Mouse (Mus musculus) lung, postnatal 36 days (tissue): ENCODE data around the gene Cdh16.

Experiments used
- DNase-seq: peaks from one replicate; pipeline ENCODE4 v3.0.0; 2022; ENCODE audit warnings: mixed read lengths

Gene Cdh16

DNA sequence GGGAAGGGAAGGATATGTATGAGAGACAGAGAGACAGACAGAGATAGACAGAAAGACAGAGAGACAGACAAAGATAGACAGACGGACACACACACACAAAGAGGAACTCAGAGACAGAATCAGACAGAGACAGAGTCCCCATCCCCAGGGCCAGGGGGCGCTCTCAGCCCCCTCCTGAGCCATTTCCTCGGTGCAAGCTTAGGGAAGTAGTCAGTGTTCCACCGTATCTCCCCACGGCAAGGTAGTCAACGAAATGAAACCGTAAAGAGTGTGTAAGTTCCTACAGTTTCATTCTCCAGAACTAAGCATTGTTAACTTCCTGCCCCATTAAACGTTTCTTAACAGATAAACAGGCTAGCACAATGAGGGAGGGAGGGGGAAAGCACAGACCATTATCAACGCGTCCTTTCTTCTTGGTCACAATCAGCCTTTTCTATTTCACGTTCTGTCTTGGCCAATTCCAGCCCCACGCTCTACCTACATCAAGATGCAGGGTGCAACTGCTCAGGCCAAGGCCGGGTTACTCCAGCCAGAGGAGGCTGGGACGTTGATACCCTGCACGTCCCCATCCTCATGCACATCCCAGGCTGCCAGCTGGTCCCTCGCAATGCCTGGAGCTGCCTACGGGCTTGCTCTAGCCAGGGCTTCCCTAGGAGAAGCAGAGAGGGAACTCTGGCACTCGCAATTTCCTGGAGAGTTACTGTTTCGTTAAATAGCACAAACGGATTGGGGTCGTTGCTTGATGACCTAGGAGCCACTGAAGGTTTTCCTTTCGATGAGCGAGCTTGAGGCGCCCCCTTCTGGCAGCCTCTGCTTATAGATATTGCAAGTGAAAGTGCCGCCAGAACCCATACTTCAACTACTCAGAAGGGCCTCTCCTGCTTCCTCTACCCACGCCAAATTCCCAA lies 53.5 kb downstream of the Cdh16 start:
- DNase-seq: peak; percentile 94

DNA sequence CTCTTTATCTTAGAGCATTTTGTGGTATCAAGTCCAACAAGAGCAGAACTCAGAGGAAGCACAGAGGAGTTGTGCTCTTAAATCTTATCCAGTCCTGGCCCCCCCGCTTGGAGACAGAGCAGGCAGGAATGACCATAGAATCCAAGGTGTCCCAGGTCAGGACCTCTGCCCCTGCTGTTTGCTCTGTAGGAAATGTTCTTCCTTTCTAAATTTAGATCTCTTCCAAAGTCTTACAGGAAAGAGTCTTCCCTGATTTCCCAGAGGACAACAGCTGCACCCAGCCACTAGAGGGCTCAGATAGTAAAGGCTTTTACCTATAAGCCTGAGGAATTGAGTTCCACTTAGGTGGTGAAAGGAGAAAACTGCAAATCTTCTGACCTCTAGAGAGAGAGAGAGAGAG lies 54.6 kb downstream of the Cdh16 start:
- peak; percentile 65 for DNase-seq

DNA sequence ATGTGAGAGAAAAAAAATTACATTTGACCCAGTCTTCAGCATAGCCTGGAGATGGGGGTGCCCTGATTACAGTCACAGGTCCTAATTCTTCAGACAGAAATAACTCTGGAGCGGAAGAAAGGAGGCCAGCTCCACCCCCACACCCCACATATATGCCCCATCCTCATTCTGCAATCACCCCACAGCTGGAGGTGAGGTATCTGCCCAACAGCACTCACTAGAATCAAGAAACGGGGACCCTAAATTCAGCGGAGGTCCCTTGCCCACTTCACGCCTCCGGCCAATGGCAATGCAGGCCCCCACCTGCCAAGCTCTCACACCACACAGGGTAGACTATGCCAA lies 58.8 kb downstream of the Cdh16 start:
- DNase-seq: no peak

DNA sequence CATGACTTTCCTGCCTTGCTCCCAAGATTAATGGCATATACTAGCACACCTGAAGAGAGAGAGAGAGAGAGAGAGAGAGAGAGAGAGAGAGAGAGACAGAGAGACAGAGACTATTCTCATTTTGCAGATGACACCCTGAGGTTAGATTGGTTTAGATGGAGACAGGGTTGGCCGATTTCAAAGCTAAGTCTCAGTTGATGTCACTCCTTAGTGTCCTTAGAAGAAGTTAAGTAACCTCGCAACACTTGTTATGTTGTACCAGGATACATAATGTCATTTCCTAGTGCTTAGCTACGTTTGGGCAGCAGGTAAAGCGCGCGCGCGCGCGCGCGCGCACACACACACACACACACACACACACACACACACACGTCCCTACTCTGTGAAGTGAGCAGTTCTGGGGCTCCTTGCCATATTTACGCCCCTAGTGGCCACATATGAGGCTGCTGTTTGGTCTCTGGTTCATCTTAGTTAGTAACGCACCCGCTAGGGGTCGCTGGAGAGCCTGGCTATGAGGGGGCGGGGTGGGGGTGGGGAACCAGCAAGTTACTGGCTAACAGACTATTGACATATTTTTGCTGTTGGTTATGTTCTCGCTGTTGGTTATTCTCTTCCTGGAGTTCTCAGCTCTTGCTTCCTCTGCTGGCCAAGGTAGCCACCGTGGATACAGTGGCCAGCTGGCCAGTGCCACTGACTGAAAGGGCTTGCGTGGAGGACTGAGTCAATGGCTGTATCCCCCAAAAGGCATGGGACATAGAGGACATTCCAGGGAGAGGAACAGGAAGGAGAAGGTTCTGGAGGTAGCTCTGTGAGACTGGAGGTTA lies 59.4 kb downstream of the Cdh16 start:
- DNase-seq: peak; percentile 96

DNA sequence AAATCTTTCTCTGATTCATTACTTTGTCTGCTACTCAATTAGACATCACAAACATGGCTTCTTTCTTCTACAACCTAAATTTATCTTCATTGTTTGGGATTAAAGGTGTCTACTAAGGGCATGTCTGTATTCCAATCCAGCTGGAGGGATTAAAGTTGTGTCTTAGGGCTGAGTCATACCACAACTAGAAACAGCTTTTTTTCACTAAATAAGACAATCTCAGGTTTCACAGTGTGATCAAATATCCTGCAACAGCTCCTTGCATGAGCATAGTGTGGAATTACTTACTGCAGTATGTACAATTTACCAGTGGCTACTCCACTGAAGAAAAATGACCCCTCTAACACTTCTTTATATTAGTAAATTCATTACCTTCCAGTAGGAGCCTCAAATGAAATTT lies 63.5 kb downstream of the Cdh16 start:
- no peak for DNase-seq

DNA sequence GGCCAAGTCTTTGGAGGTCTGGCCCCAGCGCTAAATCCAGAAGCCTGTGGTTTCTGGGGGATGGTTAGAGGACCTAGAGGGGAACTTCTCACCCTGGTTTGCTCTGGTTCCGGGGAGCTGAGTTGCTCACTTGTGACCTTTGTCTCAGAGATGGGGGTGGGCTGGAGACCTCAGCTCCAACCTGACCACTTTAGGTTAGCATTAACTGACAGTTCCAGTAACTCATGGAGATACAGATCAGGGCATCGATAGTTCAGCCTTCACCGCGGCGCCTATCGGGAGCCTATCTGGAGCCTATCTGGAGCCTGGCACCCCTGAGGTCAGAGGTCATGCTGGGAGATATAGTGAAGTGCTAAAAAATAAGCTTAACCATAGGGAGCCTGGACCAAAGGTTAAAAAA lies 67.0 kb downstream of the Cdh16 start:
- no peak for DNase-seq

DNA sequence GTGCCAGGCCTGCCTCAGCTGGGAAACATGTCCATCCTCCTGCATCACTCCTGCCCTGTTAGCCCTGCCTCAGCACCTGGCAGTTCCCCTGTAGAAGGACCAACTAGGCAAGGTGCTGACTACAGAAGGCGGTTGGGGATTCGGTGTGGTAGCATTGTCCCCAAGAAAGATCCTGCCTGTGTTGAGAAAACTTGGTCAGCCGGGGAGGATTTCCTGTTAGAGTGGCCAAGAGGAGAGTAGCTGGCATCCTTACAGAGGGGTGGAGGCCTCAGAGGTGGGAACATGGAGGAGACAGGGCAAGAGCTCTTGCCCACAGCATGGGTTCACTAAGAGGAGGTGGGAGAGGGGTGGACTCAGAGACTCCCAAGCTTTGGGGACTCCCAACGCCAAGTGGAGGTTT lies 69.0 kb downstream of the Cdh16 start:
- peak; percentile 19 for DNase-seq
